Mouse (Mus musculus) liver, embryonic 16.5 days (tissue): Measurements from ENCODE around the gene Dlgap4. TPM values are rescaled to one million over a fixed set of nuclear protein-coding genes. Genes with fewer than 3 reads are reported as not detected.

Source experiments
- ATAC-seq: fragments of 200-750 bp; cut with Nextera tagmentation; 2 replicates; pipeline ENCODE4 v1.8.0; 2017; ENCODE audit warnings: low read depth, mild to moderate bottlenecking, moderate number of reproducible peaks, moderate library complexity
- H3K27ac ChIP-seq: fragments of 300-500 bp; sonication (generic); 2 replicates; pipeline ENCODE4 v1.5.1; 2014; ENCODE audit warnings: mild to moderate bottlenecking, low read length
- H3K27me3 ChIP-seq: fragments of 300-500 bp; sonication (generic); 2 replicates; pipeline ENCODE4 v1.6.1; 2014; ENCODE audit warnings: low read depth, low read length, mixed read lengths; ENCODE audit not compliant: control insufficient read depth, insufficient read depth
- H3K36me3 ChIP-seq: fragments of 300-500 bp; sonication (generic); 2 replicates; pipeline ENCODE4 v1.6.1; 2014; ENCODE audit warnings: mild to moderate bottlenecking; ENCODE audit not compliant: control insufficient read depth, insufficient read depth
- H3K4me1 ChIP-seq: fragments of 300-500 bp; sonication (generic); 2 replicates; pipeline ENCODE4 v1.6.1; 2014; ENCODE audit warnings: low read depth, low read length, mixed read lengths; ENCODE audit not compliant: control insufficient read depth
- H3K4me2 ChIP-seq: fragments of 300-500 bp; sonication (generic); 2 replicates; pipeline ENCODE4 v1.6.1; 2014; ENCODE audit warnings: low read depth, low read length, mixed read lengths
- H3K4me3 ChIP-seq: fragments of 300-500 bp; sonication (generic); 2 replicates; pipeline ENCODE4 v1.5.1; 2014; ENCODE audit warnings: low read depth, mild to moderate bottlenecking, low read length
- H3K9ac ChIP-seq: fragments of 300-500 bp; sonication (generic); 2 replicates; pipeline ENCODE4 v1.6.1; 2014; ENCODE audit warnings: low read depth, low read length
- H3K9me3 ChIP-seq: fragments of 300-500 bp; sonication (generic); replicated peaks from 2 replicates; pipeline ENCODE4 v1.6.1; 2016; ENCODE audit warnings: low read length; ENCODE audit not compliant: control insufficient read depth
- WGBS: fragments of 180-500 bp; shearing (Covaris S2); extraction: QIAGEN DNeasy Blood & Tissue Kit; methylation state at CpG from one replicate; pipeline ENCODE4 v1.1.7; 2014; ENCODE audit not compliant: insufficient replicate concordance; 5-methylcytosine and 5-hydroxymethylcytosine counted together
- polyA plus RNA-seq: library from polyadenylated mRNA; unstranded; fragments of >200 nt; fragmentation: Nextera tagmentation; extraction: Ambion mirVana; gene quantifications from 2 replicates; pipeline ENCODE4 v1.2.1, GENCODE M21; 2015

Gene Dlgap4
- polyA plus RNA-seq, 1 experiment from 2014 or later, result 10.1 TPM

GRCm38 (mm10) chr2:156584154-156584796, 29.2 kb upstream of the Dlgap4 start:
- no peaks in the 10 kb centered on the region for H3K36me3 ChIP-seq
- no peaks in the 10 kb centered on the region for H3K27me3 ChIP-seq
- H3K4me2 ChIP-seq, result no peak overlapping the region
- ATAC-seq, result no peak
- 48% methylated on average over 11 of the region's 11 CpGs for WGBS
- no peaks in the 10 kb centered on the region for H3K9me3 ChIP-seq
- H3K4me3 ChIP-seq, result no peak overlapping the region
- H3K27ac ChIP-seq, result no peak overlapping the region
- no peaks in the 10 kb centered on the region for H3K4me1 ChIP-seq
- no peak overlapping the region for H3K9ac ChIP-seq

DNA sequence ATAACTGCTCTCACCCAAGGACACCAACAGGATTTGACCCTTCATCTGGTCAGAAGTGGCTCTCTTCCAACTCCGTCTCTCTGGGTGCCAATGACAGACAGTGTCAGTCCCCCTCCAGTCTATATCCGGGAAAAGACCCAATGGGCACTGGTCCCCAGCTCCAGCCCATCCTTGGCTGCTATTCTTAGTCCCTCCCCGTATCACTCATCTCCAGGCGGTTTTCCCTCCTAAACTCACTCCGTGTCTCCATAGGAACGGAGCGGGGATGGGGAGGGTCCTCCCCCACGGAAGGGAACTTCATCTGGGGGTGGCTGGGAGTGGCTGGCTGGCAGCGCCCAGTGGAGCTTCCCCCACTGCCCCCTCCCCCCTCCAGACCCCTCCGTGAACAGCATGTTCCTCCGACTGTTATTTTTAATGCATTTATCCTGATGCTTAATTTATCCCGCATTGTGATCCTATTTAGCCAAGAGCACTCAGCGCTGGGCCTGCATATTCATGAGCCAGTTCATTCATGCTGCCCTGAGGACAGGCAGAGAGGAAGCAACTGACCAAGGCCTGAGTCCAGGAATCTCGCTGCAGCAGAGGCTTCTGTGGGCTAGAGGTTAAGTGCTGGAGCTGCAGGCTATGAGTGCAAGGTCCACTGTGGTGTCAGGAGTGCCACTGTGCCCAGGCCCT, 28.6 kb upstream of the Dlgap4 start:
- no peaks in the 10 kb centered on the region for H3K4me1 ChIP-seq
- H3K9me3 ChIP-seq, result no peaks in the 10 kb centered on the region
- no peak for ATAC-seq
- H3K4me2 ChIP-seq, result no peak overlapping the region
- no peaks in the 10 kb centered on the region for H3K27me3 ChIP-seq
- H3K36me3 ChIP-seq, result no peaks in the 10 kb centered on the region
- H3K27ac ChIP-seq, result no peak overlapping the region
- WGBS, result 47% methylated on average over 14 of the region's 14 CpGs
- no peak overlapping the region for H3K9ac ChIP-seq
- H3K4me3 ChIP-seq, result no peak overlapping the region

DNA sequence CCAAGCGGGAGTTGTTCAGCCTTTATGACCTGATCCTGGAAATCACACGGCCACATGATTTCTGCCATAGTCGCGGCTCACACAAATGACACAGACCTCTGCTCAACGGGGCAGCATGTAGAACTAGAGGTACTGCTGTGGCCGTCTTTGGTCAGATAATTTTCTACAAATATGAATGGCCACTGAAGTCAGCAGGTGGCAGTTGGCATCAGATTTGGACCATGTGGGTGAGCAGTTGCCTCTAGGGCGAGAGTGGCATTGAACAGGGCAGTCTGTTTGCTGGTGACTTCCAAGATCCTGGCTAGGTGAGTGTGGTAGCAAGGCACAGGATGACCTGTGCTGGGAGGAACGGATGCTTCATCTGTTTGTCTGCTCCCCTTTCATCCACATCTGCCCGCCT, 24.0 kb upstream of the Dlgap4 start:
- Histone ChIP-seq H3K4me3 (no peak overlapping the region), H3K4me1 (no peaks in the 10 kb centered on the region), H3K9ac (no peak overlapping the region), H3K9me3 (no peaks in the 10 kb centered on the region), H3K4me2 (no peak overlapping the region), H3K27ac (no peak overlapping the region), H3K36me3 (no peaks in the 10 kb centered on the region), H3K27me3 (no peaks in the 10 kb centered on the region)
- 71% methylated on average over 9 of the region's 9 CpGs for WGBS
- ATAC-seq, result no peak

- H3K27ac ChIP-seq, result no peak overlapping the region
- 56% methylated on average over 15 of the region's 15 CpGs for WGBS
- H3K4me2 ChIP-seq, result no peak overlapping the region
- H3K4me1 ChIP-seq, result no peaks in the 10 kb centered on the region
- H3K9me3 ChIP-seq, result no peaks in the 10 kb centered on the region
- no peak for ATAC-seq
- H3K4me3 ChIP-seq, result no peak overlapping the region
- no peaks in the 10 kb centered on the region for H3K27me3 ChIP-seq
- H3K36me3 ChIP-seq, result no peaks in the 10 kb centered on the region
- no peak overlapping the region for H3K9ac ChIP-seq
These were observed 18.5 kb upstream of the Dlgap4 start for GRCm38 (mm10) chr2:156594987-156595490.

DNA sequence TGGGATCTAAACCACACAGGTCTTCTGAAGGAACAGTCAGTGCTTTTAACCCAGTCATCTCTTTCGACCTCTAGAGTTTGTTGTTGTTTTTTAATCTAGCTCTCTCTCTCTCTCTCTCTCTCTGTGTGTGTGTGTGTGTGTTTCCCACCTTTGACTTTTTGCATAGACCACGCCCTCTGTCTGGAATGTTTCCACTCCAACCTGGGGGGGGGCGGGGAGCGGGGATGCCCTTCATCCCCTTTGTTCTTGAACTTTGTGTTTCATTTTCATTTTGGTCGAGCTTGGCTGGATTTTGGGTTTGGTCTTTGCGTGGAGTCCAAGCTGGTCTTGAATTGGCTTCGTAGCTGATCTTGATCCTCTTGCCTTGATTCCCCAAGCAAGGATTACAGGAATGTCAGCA, 10.9 kb upstream of the Dlgap4 start:
- no peak for ATAC-seq
- H3K9me3 ChIP-seq, result no peaks in the 10 kb centered on the region
- H3K27me3 ChIP-seq, result no peaks in the 10 kb centered on the region
- H3K4me3 ChIP-seq, result no peak overlapping the region
- H3K9ac ChIP-seq, result no peak overlapping the region
- no peak overlapping the region for H3K27ac ChIP-seq
- H3K4me2 ChIP-seq, result no peak overlapping the region
- no peaks in the 10 kb centered on the region for H3K4me1 ChIP-seq
- 55% methylated on average over 7 of the region's 7 CpGs for WGBS
- H3K36me3 ChIP-seq, result no peaks in the 10 kb centered on the region

DNA sequence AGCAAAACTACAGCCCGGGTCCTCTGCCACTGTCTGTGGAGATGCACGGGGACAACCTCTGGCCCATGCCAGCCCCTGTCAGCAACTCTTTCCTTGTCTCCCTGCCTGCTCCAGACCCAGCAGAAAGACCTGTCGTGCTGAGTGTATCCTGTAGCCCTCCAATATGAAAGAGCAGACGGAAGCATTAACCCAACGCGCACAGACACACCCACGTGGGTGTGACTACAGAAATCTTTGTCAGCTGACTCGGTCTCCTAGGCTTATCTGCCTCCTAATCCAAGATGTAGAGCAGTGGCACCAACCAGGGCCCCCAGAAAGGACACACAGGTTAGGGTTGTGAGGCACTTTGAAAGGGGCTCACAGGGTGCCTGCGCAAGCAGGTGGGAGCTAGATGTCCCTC, 9.8 kb upstream of the Dlgap4 start:
- no peak overlapping the region for H3K4me3 ChIP-seq
- no peaks in the 10 kb centered on the region for H3K4me1 ChIP-seq
- H3K36me3 ChIP-seq, result no peaks in the 10 kb centered on the region
- no peak for ATAC-seq
- H3K9ac ChIP-seq, result no peak overlapping the region
- H3K4me2 ChIP-seq, result no peak overlapping the region
- 69% methylated on average over 9 of the region's 9 CpGs for WGBS
- H3K27me3 ChIP-seq, result no peaks in the 10 kb centered on the region; the same call in 1 of the 2 replicates
- no peak overlapping the region for H3K27ac ChIP-seq
- H3K9me3 ChIP-seq, result no peaks in the 10 kb centered on the region

DNA sequence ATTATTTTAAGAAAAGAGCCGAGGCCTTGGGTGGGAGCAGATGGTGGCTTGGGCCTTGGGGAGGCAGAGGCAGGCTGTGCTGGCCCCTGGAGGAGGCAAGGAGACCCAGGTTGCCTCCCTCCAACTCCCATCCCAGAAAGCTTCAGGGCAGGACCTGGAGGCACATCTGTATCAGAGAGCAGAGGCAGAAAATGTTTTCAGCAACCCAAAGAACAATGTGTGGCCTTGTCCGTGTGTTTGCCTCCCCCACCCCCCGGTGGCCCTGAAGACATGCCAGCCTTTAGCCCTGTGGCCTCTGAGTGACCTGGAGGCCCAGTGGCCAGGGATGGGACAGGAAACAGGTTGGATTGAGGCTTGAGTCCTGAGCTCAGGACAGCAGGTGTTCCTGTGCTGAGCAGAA, 8.4 kb upstream of the Dlgap4 start:
- Histone ChIP-seq H3K36me3 (no peaks in the 10 kb centered on the region), H3K4me1 (no peaks in the 10 kb centered on the region), H3K4me3 (no peak overlapping the region), H3K27ac (no peak overlapping the region), H3K4me2 (no peak overlapping the region), H3K27me3 (peaks cover 6% of the 10 kb centered on the region), H3K9ac (no peak overlapping the region), H3K9me3 (no peaks in the 10 kb centered on the region)
- WGBS, result 55% methylated on average over 3 of the region's 3 CpGs
- no peak for ATAC-seq

DNA sequence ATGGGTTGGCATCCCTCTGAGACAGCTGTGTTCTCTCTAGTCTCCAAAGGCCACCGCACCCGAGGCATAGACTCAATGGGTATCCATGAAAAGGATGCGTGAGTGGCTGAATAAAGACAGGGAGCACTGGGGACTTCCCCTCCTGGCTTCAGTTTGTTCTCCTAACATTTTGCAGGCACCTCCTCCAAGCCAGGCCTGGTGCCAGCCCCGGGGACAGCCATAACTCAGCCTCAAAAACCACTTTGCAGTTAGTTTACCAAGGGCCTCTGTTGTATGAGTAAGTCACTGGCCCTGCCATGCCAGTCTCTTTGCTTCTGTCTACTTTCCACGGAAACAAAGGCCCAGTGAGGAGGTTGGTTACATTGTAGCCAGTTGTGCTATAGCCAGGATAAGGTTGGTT, 7.5 kb upstream of the Dlgap4 start:
- no peak overlapping the region for H3K4me3 ChIP-seq
- 56% methylated on average over 5 of the region's 5 CpGs for WGBS

GRCm38 (mm10) chr2:156613081-156613540, 394 bp upstream of the Dlgap4 start:
- under 1% methylated on average over 40 of the region's 41 CpGs for WGBS
- Histone ChIP-seq H3K4me3 (peak overlapping the region; percentile 47), H3K27ac (no peak overlapping the region), H3K9me3 (no peaks in the 10 kb centered on the region), H3K4me1 (no peaks in the 10 kb centered on the region; the same call in 1 of the 2 replicates), H3K36me3 (no peaks in the 10 kb centered on the region), H3K9ac (no peak overlapping the region), H3K4me2 (peak overlapping the region; percentile 61), H3K27me3 (peaks cover 65% of the 10 kb centered on the region)
- ATAC-seq, result no peak

More for the DNA sequence above, 7.5 kb upstream of the Dlgap4 start:
- Histone ChIP-seq H3K4me2 (no peak overlapping the region), H3K4me1 (no peaks in the 10 kb centered on the region), H3K9ac (no peak overlapping the region), H3K9me3 (no peaks in the 10 kb centered on the region), H3K27ac (no peak overlapping the region), H3K27me3 (peaks cover 9% of the 10 kb centered on the region), H3K36me3 (no peaks in the 10 kb centered on the region)
- ATAC-seq, result no peak
